Mouse (Mus musculus): ENCODE data around the gene Gpd1. TPM values are rescaled to one million over a fixed set of nuclear protein-coding genes. Genes with fewer than 3 reads are reported as not detected.

Gene Gpd1
- polyA plus RNA-seq, 1 experiment = 6.6 TPM

- Histone ChIP-seq H3K27ac (ENCODE audit: control insufficient read depth, insufficient read depth, low read depth, low read length, poor library complexity) (no peak overlapping the region), H3K4me1 (ENCODE audit: control insufficient read depth, insufficient read depth, low read length) (no peaks in the 10 kb centered on the region; the same call in 1 of the 2 replicates), H3K4me3 (replicated peaks; ENCODE audit: control insufficient read depth, low read depth, low read length) (no peak overlapping the region)
- WGBS = 94% methylated on average over 12 of the region's 12 CpGs
- no peak for TF ChIP-seq CTCF (IDR thresholded peaks at IDR 0.05; ENCODE audit: control insufficient read depth, insufficient read depth, low read length)
- TF ChIP-seq POLR2A (IDR thresholded peaks at IDR 0.05; ENCODE audit: borderline replicate concordance, control insufficient read depth, low read depth, low read length) = no peak
These were observed 10.2 kb downstream of the Gpd1 start for GRCm38 (mm10) chr15:99727525-99727924.

GRCm38 (mm10) chr15:99728211-99728610 lies 10.9 kb downstream of the Gpd1 start:
- no peaks in the 10 kb centered on the region; the same call in 1 of the 2 replicates for H3K4me1 ChIP-seq (ENCODE audit: control insufficient read depth, insufficient read depth, low read length)
- TF ChIP-seq CTCF (IDR thresholded peaks at IDR 0.05; ENCODE audit: control insufficient read depth, insufficient read depth, low read length) (no peak), POLR2A (IDR thresholded peaks at IDR 0.05; ENCODE audit: borderline replicate concordance, control insufficient read depth, low read depth, low read length) (no peak)
- no peak overlapping the region for H3K27ac ChIP-seq (ENCODE audit: control insufficient read depth, insufficient read depth, low read depth, low read length, poor library complexity)
- WGBS = 91% methylated on average over 5 of the region's 5 CpGs
- H3K4me3 ChIP-seq (replicated peaks; ENCODE audit: control insufficient read depth, low read depth, low read length) = no peak overlapping the region

GRCm38 (mm10) chr15:99729056-99729783 lies 11.9 kb downstream of the Gpd1 start:
- 98% methylated on average over 4 of the region's 4 CpGs for WGBS
- Histone ChIP-seq H3K27ac (ENCODE audit: control insufficient read depth, insufficient read depth, low read depth, low read length, poor library complexity) (no peak overlapping the region), H3K4me1 (ENCODE audit: control insufficient read depth, insufficient read depth, low read length) (no peaks in the 10 kb centered on the region; the same call in 1 of the 2 replicates), H3K4me3 (replicated peaks; ENCODE audit: control insufficient read depth, low read depth, low read length) (no peak overlapping the region)
- no peak for TF ChIP-seq CTCF (IDR thresholded peaks at IDR 0.05; ENCODE audit: control insufficient read depth, insufficient read depth, low read length)
- no peak for TF ChIP-seq POLR2A (IDR thresholded peaks at IDR 0.05; ENCODE audit: borderline replicate concordance, control insufficient read depth, low read depth, low read length)

DNA sequence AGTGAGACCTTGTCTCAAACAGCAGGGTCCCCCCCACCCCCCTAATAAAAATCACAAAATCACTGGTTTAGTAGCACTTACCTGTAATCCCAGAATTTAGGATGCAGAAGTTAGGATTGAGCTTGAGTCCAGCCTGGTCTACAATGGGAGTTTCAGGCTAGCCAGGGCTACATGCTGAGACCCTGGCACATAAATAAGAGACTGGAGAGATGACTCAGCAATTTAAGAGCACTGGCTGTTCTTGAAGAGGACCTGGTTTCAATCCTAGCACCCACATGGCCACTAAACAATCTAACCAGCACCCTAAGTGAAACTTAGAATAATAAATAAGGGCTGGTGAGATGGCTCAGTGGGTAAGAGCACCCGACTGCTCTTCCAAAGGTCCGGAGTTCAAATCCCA lies 13.9 kb downstream of the Gpd1 start:
- TF ChIP-seq CTCF (IDR thresholded peaks at IDR 0.05; ENCODE audit: control insufficient read depth, insufficient read depth, low read length) (no peak), POLR2A (IDR thresholded peaks at IDR 0.05; ENCODE audit: borderline replicate concordance, control insufficient read depth, low read depth, low read length) (no peak)
- Histone ChIP-seq H3K4me3 (replicated peaks; ENCODE audit: control insufficient read depth, low read depth, low read length) (no peak overlapping the region), H3K27ac (ENCODE audit: control insufficient read depth, insufficient read depth, low read depth, low read length, poor library complexity) (no peak overlapping the region), H3K4me1 (ENCODE audit: control insufficient read depth, insufficient read depth, low read length) (no peaks in the 10 kb centered on the region; the same call in 1 of the 2 replicates)
- WGBS = 85% methylated on average over 2 of the region's 2 CpGs

DNA sequence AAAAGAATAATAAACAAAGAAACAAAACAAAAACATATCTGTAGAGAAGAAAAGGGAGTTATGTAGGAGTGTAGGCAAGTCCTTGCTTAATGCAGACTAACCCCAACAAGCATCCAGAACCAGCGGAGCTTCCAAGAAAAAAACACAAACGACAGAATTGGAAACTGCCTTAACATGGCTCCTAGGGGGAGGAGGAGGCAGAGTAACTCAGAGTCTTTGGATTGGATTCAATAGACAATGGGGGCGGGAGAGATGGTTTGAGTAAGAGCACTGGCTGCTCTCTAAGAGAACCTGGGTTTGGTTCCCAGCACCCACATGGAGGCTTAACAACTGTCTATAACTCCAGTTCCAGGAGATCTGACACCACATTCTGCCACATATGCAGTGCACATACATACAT lies 14.4 kb downstream of the Gpd1 start:
- WGBS = 86% methylated on average over 3 of the region's 3 CpGs
- TF ChIP-seq POLR2A (IDR thresholded peaks at IDR 0.05; ENCODE audit: borderline replicate concordance, control insufficient read depth, low read depth, low read length) (no peak), CTCF (IDR thresholded peaks at IDR 0.05; ENCODE audit: control insufficient read depth, insufficient read depth, low read length) (no peak)
- H3K27ac ChIP-seq (ENCODE audit: control insufficient read depth, insufficient read depth, low read depth, low read length, poor library complexity) = no peak overlapping the region
- no peak overlapping the region for H3K4me3 ChIP-seq (replicated peaks; ENCODE audit: control insufficient read depth, low read depth, low read length)
- H3K4me1 ChIP-seq (ENCODE audit: control insufficient read depth, insufficient read depth, low read length) = no peaks in the 10 kb centered on the region

DNA sequence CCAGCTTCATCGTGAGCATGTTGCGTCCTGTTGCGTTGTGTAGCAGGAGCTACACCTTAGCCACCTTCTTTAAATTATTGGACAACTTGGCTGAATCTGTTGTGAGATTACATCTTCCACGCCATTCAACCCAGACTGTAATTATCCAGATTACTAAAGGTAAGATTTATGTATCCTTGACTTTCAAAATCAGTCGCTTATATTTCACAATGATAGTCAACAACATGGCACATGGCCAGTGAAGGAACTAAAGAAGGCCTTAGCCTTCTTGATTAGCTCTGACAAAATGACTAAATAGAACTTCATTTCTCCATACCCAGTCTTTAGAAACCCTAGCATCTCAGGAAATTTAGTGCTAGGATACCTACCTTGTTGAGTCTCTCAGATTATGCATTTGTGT lies 15.9 kb downstream of the Gpd1 start:
- TF ChIP-seq CTCF (IDR thresholded peaks at IDR 0.05; ENCODE audit: control insufficient read depth, insufficient read depth, low read length) (no peak), POLR2A (IDR thresholded peaks at IDR 0.05; ENCODE audit: borderline replicate concordance, control insufficient read depth, low read depth, low read length) (no peak)
- WGBS = 82% methylated on average over 5 of the region's 5 CpGs
- Histone ChIP-seq H3K4me1 (ENCODE audit: control insufficient read depth, insufficient read depth, low read length) (no peaks in the 10 kb centered on the region), H3K4me3 (replicated peaks; ENCODE audit: control insufficient read depth, low read depth, low read length) (no peak overlapping the region), H3K27ac (ENCODE audit: control insufficient read depth, insufficient read depth, low read depth, low read length, poor library complexity) (no peak overlapping the region)

GRCm38 (mm10) chr15:99735631-99736030 lies 18.3 kb downstream of the Gpd1 start:
- no peak overlapping the region for H3K4me3 ChIP-seq (replicated peaks; ENCODE audit: control insufficient read depth, low read depth, low read length)

DNA sequence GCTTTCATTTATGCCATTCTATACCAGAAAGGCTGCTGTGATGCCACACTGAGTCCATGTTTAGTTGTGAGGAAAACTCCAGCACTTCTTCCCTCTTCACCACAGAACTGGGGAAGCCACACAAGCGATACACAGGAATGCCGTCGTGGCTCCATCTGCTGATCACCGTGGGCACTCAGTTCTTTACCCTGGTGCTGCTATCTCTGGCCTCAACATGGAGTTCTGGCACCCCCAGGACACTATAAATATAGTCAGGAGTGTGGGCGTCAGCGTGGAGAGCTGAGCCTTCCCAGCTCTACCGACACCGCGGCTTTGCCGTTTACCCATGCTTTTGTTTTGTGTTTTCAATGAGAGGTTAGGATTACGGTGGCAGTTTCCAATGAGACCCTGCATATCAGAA lies 19.4 kb downstream of the Gpd1 start:
- WGBS = 89% methylated on average over 11 of the region's 11 CpGs
- TF ChIP-seq POLR2A (IDR thresholded peaks at IDR 0.05; ENCODE audit: borderline replicate concordance, control insufficient read depth, low read depth, low read length) (no peak), CTCF (IDR thresholded peaks at IDR 0.05; ENCODE audit: control insufficient read depth, insufficient read depth, low read length) (no peak)
- Histone ChIP-seq H3K27ac (ENCODE audit: control insufficient read depth, insufficient read depth, low read depth, low read length, poor library complexity) (no peak overlapping the region), H3K4me1 (ENCODE audit: control insufficient read depth, insufficient read depth, low read length) (no peaks in the 10 kb centered on the region), H3K4me3 (replicated peaks; ENCODE audit: control insufficient read depth, low read depth, low read length) (no peak overlapping the region)

More at GRCm38 (mm10) chr15:99735631-99736030, 18.3 kb downstream of the Gpd1 start:
- no peaks in the 10 kb centered on the region for H3K4me1 ChIP-seq (ENCODE audit: control insufficient read depth, insufficient read depth, low read length)
- no peak overlapping the region for H3K27ac ChIP-seq (ENCODE audit: control insufficient read depth, insufficient read depth, low read depth, low read length, poor library complexity)
- TF ChIP-seq CTCF (IDR thresholded peaks at IDR 0.05; ENCODE audit: control insufficient read depth, insufficient read depth, low read length) (no peak), POLR2A (IDR thresholded peaks at IDR 0.05; ENCODE audit: borderline replicate concordance, control insufficient read depth, low read depth, low read length) (no peak)
- 90% methylated on average over 2 of the region's 2 CpGs for WGBS

Data from bone marrow, adult 2 months (tissue).